Mouse (Mus musculus) kidney, postnatal 0 days (tissue): ENCODE data around the gene Gm43552. TPM values are rescaled to one million over a fixed set of nuclear protein-coding genes. Genes with fewer than 3 reads are reported as not detected.
"Not testable (repeated sequence)": the region's sequence is repeated elsewhere in the genome, so short reads cannot be mapped to it uniquely, and the experiment has no call there.

Source experiments
- ATAC-seq: fragments of 200-750 bp; cut with Nextera tagmentation; replicated peaks from 2 replicates; pipeline ENCODE4 v1.8.0; 2017; ENCODE audit warnings: low read depth, moderate number of reproducible peaks, moderate TSS enrichment, moderate library complexity; ENCODE audit not compliant: low FRiP score
- DNase-seq: peaks from one replicate; pipeline ENCODE4 v3.0.0-alpha.2; 2016; ENCODE audit warnings: low spot score
- H3K27ac ChIP-seq: fragments of 300-500 bp; sonication (generic); 2 replicates; pipeline ENCODE4 v1.5.1; 2014; ENCODE audit warnings: mild to moderate bottlenecking
- H3K27me3 ChIP-seq: fragments of 300-500 bp; sonication (generic); 2 replicates; pipeline ENCODE4 v1.6.1; 2014; ENCODE audit warnings: low read length, mixed read lengths; ENCODE audit not compliant: insufficient read depth
- H3K36me3 ChIP-seq: fragments of 300-500 bp; sonication (generic); 2 replicates; pipeline ENCODE4 v1.6.1; 2014; ENCODE audit warnings: low read length, mixed read lengths; ENCODE audit not compliant: insufficient read depth
- H3K4me1 ChIP-seq: fragments of 300-500 bp; sonication (generic); replicated peaks from 2 replicates; pipeline ENCODE4 v1.6.1; 2014; ENCODE audit warnings: antibody characterized with exemption, low read length, mixed read lengths; ENCODE audit not compliant: insufficient read depth
- H3K4me2 ChIP-seq: fragments of 300-500 bp; sonication (generic); 2 replicates; pipeline ENCODE4 v1.6.1; 2014; ENCODE audit warnings: mild to moderate bottlenecking, low read length, moderate library complexity, mixed read lengths
- H3K4me3 ChIP-seq: fragments of 300-500 bp; sonication (generic); replicated peaks from 2 replicates; pipeline ENCODE4 v1.5.1; 2014; ENCODE audit warnings: low read depth, low read length
- H3K9ac ChIP-seq: fragments of 300-500 bp; sonication (generic); 2 replicates; pipeline ENCODE4 v1.6.1; 2014; ENCODE audit warnings: low read depth, low read length
- H3K9me3 ChIP-seq: fragments of 300-500 bp; sonication (generic); replicated peaks from 2 replicates; pipeline ENCODE4 v1.6.1; 2016; ENCODE audit warnings: low read length, inconsistent platforms, mixed read lengths
- CTCF ChIP-seq: IDR thresholded peaks from 2 replicates; pipeline ENCODE4 v1.5.1; 2016; ENCODE audit warnings: antibody characterized with exemption, low read depth, mild to moderate bottlenecking, moderate library complexity
- WGBS: fragments of 180-500 bp; shearing (Covaris S2); extraction: QIAGEN DNeasy Blood & Tissue Kit; methylation state at CpG from one replicate; pipeline ENCODE4 v1.1.7; 2014; 5-methylcytosine and 5-hydroxymethylcytosine counted together
- polyA plus RNA-seq: library from polyadenylated mRNA; unstranded; fragments of >200 nt; fragmentation: Nextera tagmentation; extraction: Ambion mirVana; gene quantifications from 2 replicates; pipeline ENCODE4 v1.2.1, GENCODE M21; 2015

The Gm43552 gene
- polyA plus RNA-seq, 1 experiment from 2014 or later = 0.96 TPM

- H3K9me3 ChIP-seq = no peaks in the 10 kb centered on the region
- H3K36me3 ChIP-seq = no peaks in the 10 kb centered on the region
- no peaks in the 10 kb centered on the region; the same call in 1 of the 2 replicates for H3K4me1 ChIP-seq
- H3K4me3 ChIP-seq = peak within 1 kb of the TSS; percentile 96
- peak within 1 kb of the TSS; percentile 77 for H3K4me2 ChIP-seq
- H3K27me3 ChIP-seq = no peaks in the 10 kb centered on the region
- ATAC-seq = peak; percentile 98
- peak within 1 kb of the TSS; percentile 94 for H3K9ac ChIP-seq
- peak; percentile 20; the same call in 1 of the 2 replicates for TF ChIP-seq CTCF
- WGBS = under 1% methylated on average over 65 of the region's 66 CpGs
- peak within 1 kb of the TSS; percentile 99 for H3K27ac ChIP-seq
- peak; percentile 94 for DNase-seq
Observed at GRCm38 (mm10) chr5:65536751-65537419, 44.3 kb upstream of the Gm43552 start, which contains the start of the genes Smim14 and Ube2k. Gene Smim14, minus strand, starts transcription at chr5:65537184. Gene Ube2k, plus strand, starts transcription at chr5:65537233.

- H3K27me3 ChIP-seq, DNase-seq, ATAC-seq, H3K4me1 ChIP-seq, H3K36me3 ChIP-seq, H3K9me3 ChIP-seq: not testable (repeated sequence)
- peak overlapping the region; percentile 99 for H3K27ac ChIP-seq
- 83% methylated on average over 10 of the region's 10 CpGs for WGBS
- peak overlapping the region; percentile 94 for H3K9ac ChIP-seq
- H3K4me3 ChIP-seq = peak overlapping the region; percentile 96
- peak overlapping the region; percentile 77 for H3K4me2 ChIP-seq
Observed at GRCm38 (mm10) chr5:65536068-65536465, 43.4 kb upstream of the Gm43552 start.

GRCm38 (mm10) chr5:65535457-65536067 lies 42.9 kb upstream of the Gm43552 start:
- peak; percentile 73 for TF ChIP-seq CTCF
- H3K27ac ChIP-seq = peak overlapping the region; percentile 64

GRCm38 (mm10) chr5:65534496-65534895 lies 41.9 kb upstream of the Gm43552 start:
- 62% methylated on average over 4 of the region's 4 CpGs for WGBS
- Histone ChIP-seq H3K9me3 (no peaks in the 10 kb centered on the region), H3K36me3 (no peaks in the 10 kb centered on the region), H3K27me3 (no peaks in the 10 kb centered on the region), H3K4me1 (no peaks in the 10 kb centered on the region; the same call in 1 of the 2 replicates), H3K4me2 (no peak overlapping the region), H3K27ac (no peak overlapping the region), H3K9ac (no peak overlapping the region), H3K4me3 (no peak overlapping the region)
- no peak for ATAC-seq
- DNase-seq = no peak
- no peak for TF ChIP-seq CTCF

More at GRCm38 (mm10) chr5:65535457-65536067, 42.9 kb upstream of the Gm43552 start:
- ATAC-seq (no peak), DNase-seq (peak; percentile 90)
- Histone ChIP-seq H3K9ac (no peak overlapping the region), H3K36me3 (no peaks in the 10 kb centered on the region), H3K4me2 (no peak overlapping the region), H3K4me3 (no peak overlapping the region), H3K4me1 (no peaks in the 10 kb centered on the region; the same call in 1 of the 2 replicates), H3K9me3 (no peaks in the 10 kb centered on the region), H3K27me3 (no peaks in the 10 kb centered on the region)
- WGBS = 67% methylated on average over 5 of the region's 5 CpGs

- WGBS = 78% methylated on average over 3 of the region's 3 CpGs
- no peak overlapping the region for H3K4me3 ChIP-seq
- no peaks in the 10 kb centered on the region for H3K27me3 ChIP-seq
- no peak for ATAC-seq
- no peaks in the 10 kb centered on the region for H3K9me3 ChIP-seq
- H3K27ac ChIP-seq = no peak overlapping the region
- DNase-seq = no peak
- no peak for TF ChIP-seq CTCF
- no peak overlapping the region for H3K4me2 ChIP-seq
- H3K9ac ChIP-seq = no peak overlapping the region
- H3K4me1 ChIP-seq = no peaks in the 10 kb centered on the region
- H3K36me3 ChIP-seq = no peaks in the 10 kb centered on the region
Observed at GRCm38 (mm10) chr5:65531283-65531682, 38.6 kb upstream of the Gm43552 start.

GRCm38 (mm10) chr5:65525674-65526443 lies 33.2 kb upstream of the Gm43552 start:
- H3K27ac ChIP-seq = no peak overlapping the region
- no peaks in the 10 kb centered on the region for H3K9me3 ChIP-seq
- no peak overlapping the region for H3K4me2 ChIP-seq
- DNase-seq (no peak), ATAC-seq (no peak; the same call in 1 of the 2 replicates)
- WGBS = 22% methylated on average over 8 of the region's 8 CpGs
- no peaks in the 10 kb centered on the region for H3K4me1 ChIP-seq
- no peak overlapping the region for H3K9ac ChIP-seq
- no peak overlapping the region for H3K4me3 ChIP-seq
- no peaks in the 10 kb centered on the region for H3K36me3 ChIP-seq
- peak; percentile 65 for TF ChIP-seq CTCF
- no peaks in the 10 kb centered on the region for H3K27me3 ChIP-seq
